Mouse (Mus musculus): ENCODE measurements around the gene Ift81.

Ift81 gene

DNA sequence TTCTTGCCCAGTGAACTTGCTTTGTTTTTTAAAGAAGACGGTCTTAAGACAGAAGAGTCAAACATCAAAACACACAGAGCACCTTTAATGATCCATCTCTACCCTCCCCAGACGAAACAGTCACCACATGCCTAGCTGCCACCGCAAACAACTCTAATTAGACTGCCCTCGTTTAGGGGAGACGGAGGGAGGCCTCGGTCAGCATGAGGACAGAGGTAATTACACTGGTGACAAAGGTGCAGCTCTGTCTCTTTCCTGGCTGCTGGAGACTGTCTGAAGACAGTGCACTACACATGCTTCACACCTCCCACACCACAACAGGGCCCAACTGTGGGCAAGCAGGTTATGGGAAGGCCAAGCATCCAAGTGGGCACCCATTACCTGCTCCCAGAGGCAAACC is 66.5 kb downstream of the Ift81 start:
- no peak for DNase-seq (ENCODE audit: low spot score)

DNA sequence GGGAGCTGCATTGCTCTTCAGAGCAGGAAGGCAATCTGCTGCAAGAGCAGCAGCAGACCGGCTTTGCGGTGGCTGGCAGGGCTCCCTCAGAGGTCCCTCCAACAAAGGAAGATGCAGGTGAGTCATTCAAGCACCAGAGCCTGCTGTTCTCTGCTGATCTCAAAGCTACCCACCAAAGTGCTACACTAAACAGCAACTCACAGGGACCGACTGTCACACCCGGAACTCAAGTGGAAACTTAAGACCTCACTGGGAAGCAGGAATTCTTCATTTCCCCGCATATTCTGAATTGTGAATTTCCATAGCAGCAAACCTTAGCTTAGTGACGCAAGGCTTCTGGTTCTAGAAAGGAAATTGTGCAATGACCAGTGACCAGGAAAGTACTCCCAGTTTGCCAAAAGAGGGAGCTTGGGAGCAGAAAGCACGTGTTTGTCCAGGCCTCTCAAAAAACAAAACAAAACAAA is 67.0 kb downstream of the Ift81 start:
- peak; percentile 70 for DNase-seq (ENCODE audit: low spot score)

DNA sequence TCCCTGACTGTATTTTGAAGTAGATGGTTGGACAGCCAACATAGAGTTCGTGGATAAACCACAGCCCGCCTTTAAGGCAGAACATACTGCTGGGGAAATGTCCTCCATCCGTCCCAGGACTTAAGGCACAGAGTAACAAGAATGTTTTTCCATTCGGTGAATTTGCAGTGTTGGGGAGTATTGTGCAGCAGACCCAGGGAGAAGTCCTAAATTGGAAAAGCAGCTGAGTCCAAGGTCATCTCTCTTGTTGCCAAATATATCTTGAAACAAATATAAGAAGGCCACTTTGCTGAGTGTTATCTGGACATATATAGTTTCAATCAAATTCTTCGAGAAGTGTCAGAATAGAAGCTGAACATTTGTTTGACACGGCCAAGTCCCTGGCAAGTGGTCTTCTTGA is 70.9 kb downstream of the Ift81 start:
- DNase-seq (ENCODE audit: low spot score): no peak

DNA sequence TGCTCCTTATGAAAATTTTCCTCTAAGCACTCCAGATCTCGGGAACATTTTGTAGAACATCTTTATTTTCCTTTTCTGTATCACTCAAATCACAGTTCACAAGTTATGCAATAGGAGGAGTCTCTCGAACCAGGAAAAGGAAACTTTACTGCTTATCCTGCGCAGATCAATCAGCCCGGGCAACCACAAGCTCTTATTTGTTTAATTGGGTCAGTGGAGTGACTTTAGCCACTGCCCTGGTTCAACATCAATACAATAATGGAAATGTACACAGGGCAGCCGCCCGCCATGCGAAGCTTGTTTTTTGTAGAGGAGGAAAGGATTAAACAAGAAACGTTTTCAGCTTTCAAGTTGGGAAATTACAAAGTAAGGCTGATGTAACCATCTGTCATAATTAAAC is 72.4 kb downstream of the Ift81 start:
- DNase-seq (ENCODE audit: low spot score): no peak

DNA sequence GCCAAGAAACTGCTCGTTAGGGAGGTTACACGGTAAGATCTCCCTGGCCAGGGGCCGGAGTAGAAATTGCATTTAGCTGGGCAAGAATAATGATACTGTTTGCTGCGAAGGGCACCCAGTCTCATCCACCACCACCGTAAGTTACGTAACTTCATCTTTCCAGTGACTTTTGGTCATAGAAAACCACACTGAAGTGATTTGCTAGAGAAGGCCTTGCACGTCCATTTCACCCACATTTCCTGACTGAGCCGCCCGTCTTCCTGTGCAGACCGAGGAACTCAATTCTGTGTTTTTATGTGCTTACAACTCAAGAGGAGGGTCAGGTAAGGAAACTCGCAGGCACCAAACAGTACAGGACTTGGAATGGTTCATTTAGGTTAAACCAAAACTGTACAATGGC is 76.2 kb downstream of the Ift81 start:
- no peak for DNase-seq (ENCODE audit: low spot score)

DNA sequence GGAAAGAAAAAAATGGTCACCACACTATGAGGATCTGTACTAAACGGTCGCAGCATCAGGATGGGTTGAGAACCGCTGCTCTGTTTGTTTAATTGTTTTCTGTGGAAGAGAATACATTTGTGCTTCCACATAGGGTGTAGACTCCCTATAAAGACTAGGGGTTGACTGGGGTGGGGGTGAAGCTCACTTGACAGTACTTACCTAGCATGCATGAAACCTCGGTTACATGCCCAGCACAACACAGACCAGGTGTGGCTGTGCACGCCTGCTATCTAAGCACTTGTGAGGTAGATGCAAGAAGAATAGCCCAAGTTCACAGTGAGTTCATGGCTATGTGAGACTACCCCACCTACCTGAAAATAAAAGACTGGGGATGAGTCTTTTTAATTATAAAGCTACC is 76.7 kb downstream of the Ift81 start:
- DNase-seq (ENCODE audit: low spot score): no peak

DNA sequence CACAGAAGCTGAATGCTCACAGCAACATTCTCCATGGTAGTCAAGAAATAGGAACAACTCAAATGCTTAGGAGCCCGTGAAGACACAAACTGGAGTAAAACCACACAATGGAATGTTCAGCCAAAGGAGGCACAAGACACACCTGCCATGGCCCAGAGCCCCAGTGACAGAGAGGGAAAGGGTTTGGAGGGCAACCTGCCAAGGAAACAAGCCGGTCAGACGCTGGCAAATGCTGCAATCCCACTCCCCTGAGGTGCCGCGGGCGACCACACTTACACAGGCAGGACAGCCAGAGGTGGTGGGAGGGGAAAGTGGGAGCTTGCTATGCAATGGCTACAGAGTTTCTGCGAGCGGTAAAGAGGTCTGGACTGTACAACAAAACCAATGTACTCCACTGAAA is 80.4 kb downstream of the Ift81 start:
- DNase-seq (ENCODE audit: low spot score): no peak

DNA sequence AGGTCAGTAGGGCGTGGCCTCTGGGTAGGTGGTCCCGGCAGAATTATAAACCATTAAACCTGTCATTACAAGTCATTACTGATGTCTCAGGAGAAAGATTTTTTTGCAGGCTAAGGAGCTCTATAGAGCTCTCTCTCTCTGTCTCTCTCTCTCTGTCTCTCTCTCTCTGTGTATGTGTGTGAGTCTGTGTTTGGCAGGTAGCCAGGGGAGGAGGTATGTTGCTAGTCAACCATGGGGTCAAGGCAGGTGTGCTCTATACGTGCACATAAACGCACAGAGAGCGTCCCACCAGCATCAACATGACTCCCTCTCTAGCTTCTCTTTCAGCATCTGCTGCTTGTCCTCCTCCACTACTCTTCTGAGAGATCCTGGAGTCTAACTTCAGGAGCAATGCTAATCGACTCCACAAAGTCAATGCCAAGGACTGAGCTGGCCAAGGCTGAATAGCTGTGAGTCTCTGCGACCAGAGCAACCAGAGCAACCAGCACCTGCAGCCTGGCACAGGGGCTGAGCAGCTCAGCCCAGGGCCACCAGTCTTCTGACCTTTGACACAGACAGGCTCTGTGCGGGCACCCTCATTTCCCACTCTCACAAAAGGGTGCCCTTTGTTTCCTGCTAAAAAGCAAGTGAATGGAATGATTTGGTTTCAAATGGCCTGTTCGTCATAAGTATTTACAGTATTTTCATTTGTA is 84.3 kb downstream of the Ift81 start:
- no peak for DNase-seq (ENCODE audit: low spot score)

DNA sequence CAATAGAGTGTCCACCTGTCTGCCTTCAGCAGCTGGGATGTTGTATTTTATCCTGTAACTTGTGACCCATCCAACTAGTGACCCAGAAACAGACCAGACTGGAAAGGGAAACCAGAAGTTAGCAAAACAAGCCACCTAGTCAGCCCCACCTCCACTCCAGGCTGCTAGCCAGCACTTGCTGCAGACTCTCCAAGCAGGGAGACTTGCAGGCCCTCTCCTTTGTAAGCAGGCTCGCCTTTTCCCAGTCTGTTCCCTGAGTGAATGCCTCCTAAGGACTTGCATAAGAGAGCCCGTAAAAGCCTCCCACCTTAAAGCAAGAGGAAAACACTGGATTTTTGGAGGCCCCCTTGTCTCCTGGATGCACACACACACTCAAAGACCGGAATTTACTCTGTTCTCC is 85.0 kb downstream of the Ift81 start:
- DNase-seq (ENCODE audit: low spot score): no peak

DNA sequence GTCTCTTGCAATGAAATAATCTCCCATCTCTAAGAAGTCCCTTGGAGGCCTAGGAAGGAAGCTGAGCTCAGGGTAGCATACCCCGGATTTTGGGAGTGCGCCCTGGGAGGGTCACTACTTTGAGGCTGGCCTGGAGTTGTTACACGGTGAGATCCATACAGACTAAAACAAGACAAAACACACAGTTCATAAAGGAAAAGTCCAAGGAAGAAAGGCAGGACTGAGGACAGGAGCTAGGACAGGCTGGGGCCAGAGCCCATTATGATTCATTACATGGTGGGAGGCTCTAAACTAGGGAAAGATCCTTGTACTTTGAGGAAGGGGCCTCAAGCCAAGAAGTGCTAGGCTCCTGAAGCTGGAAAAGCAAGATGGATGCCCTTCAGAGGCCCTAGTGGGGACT is 85.7 kb downstream of the Ift81 start:
- no peak for DNase-seq (ENCODE audit: low spot score)

DNA sequence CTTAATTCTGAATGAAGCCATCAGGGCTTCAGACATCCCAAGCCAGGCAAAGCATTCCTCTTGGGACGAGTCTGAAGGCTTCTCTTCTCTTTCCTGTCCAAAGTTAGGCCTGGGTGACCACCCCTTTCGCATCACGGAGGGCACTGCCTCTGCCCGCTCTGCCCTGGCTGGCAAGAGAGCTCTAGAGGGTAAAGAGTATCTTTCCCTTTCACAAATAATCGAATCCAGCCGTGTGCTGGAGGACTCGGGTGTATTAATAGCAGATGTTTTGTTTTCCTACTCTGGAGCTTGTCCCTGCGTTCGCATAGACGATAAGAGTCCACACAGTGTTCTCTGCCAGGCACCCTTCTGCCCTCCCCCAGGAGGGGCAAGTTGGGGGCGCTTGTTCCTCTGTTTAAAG is 86.6 kb downstream of the Ift81 start:
- DNase-seq (ENCODE audit: low spot score): no peak

DNA sequence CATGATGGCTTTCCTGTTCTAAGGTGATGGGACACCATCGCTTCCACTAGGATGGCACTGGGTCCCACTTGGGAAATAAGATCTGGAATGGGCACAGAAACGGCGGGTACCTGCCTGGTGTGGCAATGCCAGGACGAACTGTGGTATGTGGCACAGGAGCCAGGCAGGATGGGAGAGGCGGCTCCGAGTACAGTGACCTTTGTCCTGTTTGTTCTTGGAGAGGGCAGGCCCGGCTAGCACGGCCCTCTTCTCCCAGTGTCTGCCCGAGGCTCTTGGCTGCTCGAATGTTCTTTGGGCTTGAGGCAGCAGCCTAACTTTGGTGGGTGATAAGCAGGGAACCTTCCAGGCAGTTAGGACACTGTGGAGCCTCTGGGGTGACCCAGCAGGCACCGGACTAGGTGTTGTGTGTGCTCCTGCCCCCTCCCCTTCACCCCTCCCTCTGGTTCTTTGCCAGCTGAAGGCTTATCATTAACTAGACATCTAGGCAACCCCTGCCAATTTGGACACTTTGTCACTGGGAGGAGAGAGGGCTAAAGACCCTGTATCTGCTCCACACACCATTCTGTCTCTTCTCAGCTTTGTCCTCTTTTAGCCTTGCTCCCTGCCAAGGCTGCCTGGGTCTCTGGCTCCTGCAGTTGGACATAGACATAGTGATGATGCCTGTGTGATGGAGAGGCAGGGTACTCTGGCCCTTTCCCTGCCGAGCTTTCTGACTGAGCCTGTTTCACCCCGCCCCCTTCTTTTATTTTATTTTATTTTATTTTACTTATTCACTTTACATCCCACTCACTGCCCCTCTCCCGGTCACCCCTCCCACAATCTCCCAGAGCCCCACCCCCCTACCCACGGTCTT is 87.2 kb downstream of the Ift81 start:
- no peak for DNase-seq (ENCODE audit: low spot score)

DNA sequence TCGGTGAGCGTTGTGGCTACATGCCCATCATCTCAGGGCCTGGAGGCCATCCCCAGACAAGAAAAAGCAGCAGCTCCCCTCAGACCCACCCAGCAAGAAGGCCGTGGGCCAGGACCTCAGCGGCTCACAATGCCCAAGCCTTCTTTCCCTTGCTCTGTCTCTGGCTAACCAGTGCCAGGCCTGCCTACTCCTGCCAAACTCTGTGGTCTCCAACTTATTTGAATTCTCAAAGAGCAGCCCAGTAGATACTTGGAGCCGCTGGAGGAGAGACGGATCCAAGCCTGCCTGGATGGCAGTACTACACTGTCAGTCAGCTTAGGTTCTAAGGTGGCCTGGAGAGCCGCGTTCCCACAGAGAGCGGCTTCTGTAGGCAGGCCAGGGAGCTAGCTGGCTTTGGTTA is 87.9 kb downstream of the Ift81 start:
- DNase-seq (ENCODE audit: low spot score): no peak

DNA sequence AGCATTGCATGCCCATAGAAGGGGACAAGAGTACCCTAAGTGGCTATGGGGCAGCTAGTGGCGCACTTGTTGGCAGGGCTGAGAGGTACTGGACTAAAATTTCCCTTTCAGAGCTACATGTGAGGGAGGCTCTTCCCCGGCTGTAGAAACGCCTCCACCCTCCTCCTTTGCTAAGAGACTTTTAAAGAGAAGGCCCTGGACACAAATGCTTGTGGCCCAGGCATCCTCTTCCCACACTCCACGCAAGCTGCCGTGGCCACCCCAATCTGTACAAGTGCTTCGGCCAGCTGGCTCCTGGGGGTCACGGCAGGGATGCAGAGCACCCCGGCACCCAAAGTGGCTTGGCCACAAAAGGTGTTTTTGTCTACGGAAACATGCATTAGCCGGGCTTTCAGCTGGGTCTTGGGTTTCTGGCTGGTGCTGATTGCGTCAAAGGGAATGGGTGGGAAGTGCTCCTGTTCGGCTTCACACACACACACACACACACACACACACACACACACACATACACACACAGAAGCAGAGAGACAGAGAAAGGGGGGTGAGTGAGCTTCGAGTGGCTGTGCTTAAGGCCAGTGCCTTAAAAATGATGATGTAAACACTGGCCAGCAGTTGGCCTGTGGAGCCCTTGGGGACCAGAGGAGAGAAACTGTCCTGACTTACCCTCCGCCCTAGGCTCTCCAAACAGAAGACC is 88.9 kb downstream of the Ift81 start:
- no peak for DNase-seq (ENCODE audit: low spot score)

DNA sequence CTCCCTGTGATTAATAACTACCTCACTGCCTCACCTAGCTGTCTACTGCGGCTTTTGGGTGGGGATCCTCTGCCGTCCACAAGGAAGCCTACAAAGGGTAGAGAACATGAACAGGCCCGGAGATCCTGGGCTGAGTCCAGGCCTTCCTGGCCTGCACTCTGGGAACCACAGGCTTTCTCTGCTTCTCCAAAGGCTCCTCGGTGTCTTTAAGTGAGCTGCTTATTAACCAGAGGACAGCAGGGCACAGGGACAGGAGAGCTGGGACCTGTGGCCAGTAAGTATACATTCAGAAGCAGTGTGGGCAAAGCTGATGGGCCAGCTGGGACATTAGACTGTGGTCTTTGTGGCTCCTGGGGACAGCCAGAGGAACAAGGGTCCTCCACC is 89.5 kb downstream of the Ift81 start:
- DNase-seq (ENCODE audit: low spot score): no peak

DNA sequence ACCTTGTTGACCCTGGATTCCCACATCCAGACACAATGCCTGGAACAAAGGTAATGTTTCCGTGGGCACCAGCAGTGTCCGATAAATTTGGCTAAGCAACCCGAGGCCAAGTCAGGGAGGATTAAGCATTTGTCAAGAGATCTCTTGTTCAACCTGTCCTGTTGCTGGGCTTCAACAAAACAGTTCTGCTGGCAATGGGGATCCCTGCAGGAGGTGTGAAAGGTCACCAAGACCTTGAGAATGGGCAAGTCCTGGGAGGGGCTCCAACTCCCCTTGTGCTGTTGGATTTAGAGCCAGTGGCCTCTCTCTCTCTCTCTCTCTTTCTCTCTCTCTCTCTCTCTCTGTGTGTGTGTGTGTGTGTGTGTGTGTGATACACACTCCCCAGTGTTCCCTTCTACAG is 90.1 kb downstream of the Ift81 start:
- DNase-seq (ENCODE audit: low spot score): no peak

DNA sequence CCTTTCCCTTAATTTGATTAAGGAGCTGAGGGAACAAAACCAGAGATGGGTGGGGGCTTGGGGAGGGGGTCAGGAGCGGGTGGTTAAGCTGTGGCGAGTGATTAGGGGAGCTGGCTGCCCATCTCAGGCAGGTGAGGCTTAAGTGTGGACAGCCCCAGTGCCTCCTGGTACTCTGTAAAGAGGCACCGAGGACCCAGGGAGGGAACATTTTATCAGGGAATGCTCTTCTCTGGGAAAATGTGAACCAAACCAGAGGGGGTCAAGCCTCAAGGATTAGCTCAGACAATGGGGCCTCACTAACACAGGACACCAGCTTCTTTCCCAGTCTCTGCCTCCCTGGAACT is 93.2 kb downstream of the Ift81 start:
- no peak for DNase-seq (ENCODE audit: low spot score)

DNA sequence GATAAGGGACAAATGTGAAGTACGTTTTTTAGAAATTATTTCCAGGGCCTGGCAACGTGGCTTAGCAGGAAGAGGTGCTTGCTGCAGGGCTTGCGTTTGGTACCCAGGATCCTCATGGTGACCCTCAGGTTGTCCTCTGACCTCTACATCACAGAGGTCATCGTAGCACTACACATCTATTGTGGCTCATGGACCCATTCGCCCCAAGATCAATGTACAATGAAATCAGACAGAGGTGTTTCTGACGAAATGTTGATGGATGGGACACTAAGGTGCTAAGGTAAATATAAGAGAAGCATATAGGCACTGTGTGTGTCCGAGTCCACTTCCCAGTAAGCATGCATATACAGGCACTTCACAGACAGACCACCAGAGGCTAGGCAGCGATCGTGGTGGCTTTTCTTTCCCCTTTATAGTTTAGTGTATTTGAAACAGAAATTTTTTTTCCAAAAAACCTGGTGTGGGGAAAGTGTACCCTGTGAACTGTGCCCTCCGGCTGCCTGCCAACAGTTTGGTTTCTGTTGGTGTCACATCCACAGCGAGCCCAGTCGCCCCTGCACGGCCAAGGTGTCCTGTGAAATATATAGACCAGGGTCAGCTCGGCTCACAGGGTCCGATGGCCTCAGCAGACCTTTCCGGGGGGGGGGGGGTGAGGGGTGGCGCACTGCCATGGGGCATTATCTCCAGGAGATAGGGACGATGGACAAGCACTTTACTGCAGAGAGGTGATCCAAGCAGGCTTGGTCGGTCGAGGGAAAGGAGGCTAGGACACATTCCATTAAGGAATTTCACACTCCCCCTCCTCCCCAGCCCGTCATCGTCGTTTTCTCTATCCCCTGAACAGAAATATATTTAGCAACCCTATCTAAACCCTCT is 93.8 kb downstream of the Ift81 start:
- DNase-seq (ENCODE audit: low spot score): no peak

DNA sequence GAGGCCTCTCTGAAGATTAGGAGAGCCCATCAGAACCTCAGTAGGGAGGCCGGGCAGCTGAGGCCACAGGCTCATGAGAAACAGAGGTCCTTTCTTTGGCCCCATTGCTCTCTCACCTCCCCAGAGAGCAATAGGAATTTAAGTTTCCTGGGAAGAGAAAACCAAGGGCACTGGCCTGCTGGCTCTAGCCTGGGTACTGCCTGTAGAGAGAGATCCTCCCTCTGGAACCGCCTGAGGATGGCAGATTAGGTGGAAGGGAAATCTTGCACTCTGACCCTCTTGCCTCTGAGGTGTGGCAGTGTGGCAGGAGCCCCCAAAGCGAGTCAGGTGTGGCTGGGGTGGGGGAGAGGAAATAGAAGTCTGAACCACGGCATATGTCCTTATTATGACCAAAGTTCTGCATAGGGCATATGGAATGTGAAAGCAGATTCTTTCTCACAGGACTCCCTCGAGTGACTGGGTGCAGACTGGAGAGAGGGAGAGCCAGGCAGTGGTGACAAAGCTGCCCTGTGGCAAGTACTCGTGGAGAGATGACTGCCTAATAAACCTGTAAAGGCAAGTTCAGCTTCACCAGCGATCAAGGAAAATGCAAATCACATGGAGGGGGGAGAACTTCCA is 95.2 kb downstream of the Ift81 start:
- no peak for DNase-seq (ENCODE audit: low spot score)

DNA sequence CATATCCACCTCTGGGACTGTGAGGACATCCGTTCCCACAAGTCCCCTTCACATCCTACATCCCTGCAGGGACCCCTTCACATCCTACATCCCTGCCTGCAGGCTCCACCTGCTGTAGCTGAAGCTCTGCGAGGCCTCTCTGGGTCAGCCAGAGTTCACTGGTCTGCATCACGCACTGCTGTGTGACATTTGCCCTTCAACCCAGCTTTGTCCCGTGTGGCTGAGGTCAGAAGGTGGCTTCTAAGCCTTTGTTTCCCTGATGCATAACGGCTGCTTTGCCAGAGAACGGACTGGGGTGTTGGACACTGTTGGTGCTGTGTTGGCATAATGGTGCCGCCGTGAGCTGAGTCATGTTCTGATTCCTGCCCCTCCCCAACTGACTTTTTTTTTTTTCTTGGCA is 96.1 kb downstream of the Ift81 start:
- DNase-seq (ENCODE audit: low spot score): no peak

DNA sequence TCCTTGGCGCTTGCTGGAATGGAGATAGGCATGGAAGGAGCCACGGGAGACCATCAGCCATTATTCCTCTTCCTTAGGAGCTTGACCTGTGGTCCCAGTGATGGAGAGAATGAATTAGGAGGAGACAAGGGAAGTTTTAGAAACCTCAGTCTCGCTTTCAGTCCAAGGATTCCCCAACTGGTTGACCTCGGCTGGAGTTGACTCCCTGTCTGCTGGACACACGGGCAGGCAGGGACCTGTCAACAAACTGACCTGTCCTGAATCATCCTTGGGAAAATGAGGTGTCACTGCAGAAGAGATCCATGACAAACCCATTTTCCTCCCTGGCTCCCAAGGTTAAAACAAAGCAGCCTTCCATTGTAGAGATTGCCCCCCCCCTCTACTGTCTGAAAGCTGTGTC is 97.4 kb downstream of the Ift81 start:
- no peak for DNase-seq (ENCODE audit: low spot score)
